Mouse (Mus musculus) kidney, postnatal 10 days (tissue): ENCODE results near the gene Clic4.
"Not testable (repeated sequence)": the region's sequence is repeated elsewhere in the genome, so short reads cannot be mapped to it uniquely, and the experiment has no call there.

Source experiments
- DNase-seq: peaks from one replicate; pipeline ENCODE4 v3.0.0; 2021; ENCODE audit warnings: mixed read lengths

The Clic4 gene

GRCm38 (mm10) chr4:135184277-135184676 is 88.3 kb downstream of the Clic4 start:
- DNase-seq, result not testable (repeated sequence)

- no peak for DNase-seq
Measured at GRCm38 (mm10) chr4:135181819-135182218, 90.8 kb downstream of the Clic4 start.

GRCm38 (mm10) chr4:135179077-135179481 is 93.5 kb downstream of the Clic4 start:
- DNase-seq, result peak; percentile 69

GRCm38 (mm10) chr4:135177568-135177967 is 95.0 kb downstream of the Clic4 start:
- DNase-seq, result no peak

- peak; percentile 36 for DNase-seq
Measured at GRCm38 (mm10) chr4:135175406-135176120, 97.1 kb downstream of the Clic4 start.

- no peak for DNase-seq
Measured at GRCm38 (mm10) chr4:135171304-135171875, 101.2 kb downstream of the Clic4 start.

GRCm38 (mm10) chr4:135169501-135169900 is 103.1 kb downstream of the Clic4 start:
- DNase-seq, result no peak

GRCm38 (mm10) chr4:135169096-135169495 is 103.5 kb downstream of the Clic4 start:
- DNase-seq, result no peak

- DNase-seq, result no peak
Measured at GRCm38 (mm10) chr4:135167816-135168527, 104.6 kb downstream of the Clic4 start.

GRCm38 (mm10) chr4:135166413-135167225 is 106.0 kb downstream of the Clic4 start:
- peak; percentile 34 for DNase-seq

GRCm38 (mm10) chr4:135165761-135166160 is 106.9 kb downstream of the Clic4 start:
- no peak for DNase-seq
